Mouse (Mus musculus): ENCODE results near the gene Nedd8. TPM values are rescaled to one million over a fixed set of nuclear protein-coding genes. Genes with fewer than 3 reads are reported as not detected.

The Nedd8 gene
- polyA plus RNA-seq, 1 experiment from 2014 or later: 534 TPM

- Histone ChIP-seq H3K4me2 (ENCODE audit: low read depth, low read length) (peak overlapping the region; percentile 82), H3K4me3 (ENCODE audit: low read depth, low read length) (peak overlapping the region; percentile 81), H3K36me3 (ENCODE audit: control insufficient read depth, insufficient read depth, low read length) (peaks cover 36% of the 10 kb centered on the region), H3K27ac (replicated peaks; ENCODE audit: low read depth, low read length) (peak overlapping the region; percentile 92), H3K9me3 (ENCODE audit: control insufficient read depth, low read length) (no peaks in the 10 kb centered on the region), H3K27me3 (replicated peaks; ENCODE audit: control insufficient read depth, insufficient read depth, low read length) (no peaks in the 10 kb centered on the region), H3K4me1 (ENCODE audit: control insufficient read depth, insufficient read depth, low read length) (no peaks in the 10 kb centered on the region), H3K9ac (ENCODE audit: low read depth, low read length) (peak overlapping the region; percentile 84)
- peak; percentile 19 for ATAC-seq (ENCODE audit: low read depth)
- no peak for DNase-seq (ENCODE audit: low spot score)
- 12% methylated on average over 3 of the region's 3 CpGs for WGBS
These were observed 10.2 kb upstream of the Nedd8 start for GRCm38 (mm10) chr14:55682118-55682493.

GRCm38 (mm10) chr14:55681160-55682117, 9.5 kb upstream of the Nedd8 start, which contains the start of gene Tinf2:
Gene Tinf2 (minus strand): TSS chr14:55681820.
- Histone ChIP-seq H3K4me1 (ENCODE audit: control insufficient read depth, insufficient read depth, low read length) (no peaks in the 10 kb centered on the region), H3K4me3 (ENCODE audit: low read depth, low read length) (peak within 1 kb of the TSS; percentile 81), H3K4me2 (ENCODE audit: low read depth, low read length) (peak within 1 kb of the TSS; percentile 82), H3K27ac (replicated peaks; ENCODE audit: low read depth, low read length) (peak within 1 kb of the TSS; percentile 92), H3K36me3 (ENCODE audit: control insufficient read depth, insufficient read depth, low read length) (peaks cover 43% of the 10 kb centered on the region), H3K27me3 (replicated peaks; ENCODE audit: control insufficient read depth, insufficient read depth, low read length) (no peaks in the 10 kb centered on the region), H3K9me3 (ENCODE audit: control insufficient read depth, low read length) (no peaks in the 10 kb centered on the region), H3K9ac (ENCODE audit: low read depth, low read length) (peak within 1 kb of the TSS; percentile 84)
- DNase-seq (ENCODE audit: low spot score) (peak; percentile 97), ATAC-seq (ENCODE audit: low read depth) (peak; percentile 97)
- under 1% methylated on average over 63 of the region's 66 CpGs for WGBS

- no peak for DNase-seq (ENCODE audit: low spot score)
These were observed 5.7 kb upstream of the Nedd8 start for GRCm38 (mm10) chr14:55677615-55678014.

GRCm38 (mm10) chr14:55672741-55673060, 777 bp upstream of the Nedd8 start:
- no peaks in the 10 kb centered on the region for H3K27me3 ChIP-seq (replicated peaks; ENCODE audit: control insufficient read depth, insufficient read depth, low read length)
- peak overlapping the region; percentile 80 for H3K9ac ChIP-seq (ENCODE audit: low read depth, low read length)
- peak overlapping the region; percentile 64 for H3K4me3 ChIP-seq (ENCODE audit: low read depth, low read length)
- peak overlapping the region; percentile 95 for H3K4me2 ChIP-seq (ENCODE audit: low read depth, low read length)
- H3K9me3 ChIP-seq (ENCODE audit: control insufficient read depth, low read length): no peaks in the 10 kb centered on the region
- no peak overlapping the region for H3K27ac ChIP-seq (replicated peaks; ENCODE audit: low read depth, low read length)
- H3K36me3 ChIP-seq (ENCODE audit: control insufficient read depth, insufficient read depth, low read length): peaks cover 42% of the 10 kb centered on the region
- DNase-seq (ENCODE audit: low spot score): no peak
- ATAC-seq (ENCODE audit: low read depth): no peak
- 71% methylated on average over 7 of the region's 7 CpGs for WGBS
- H3K4me1 ChIP-seq (ENCODE audit: control insufficient read depth, insufficient read depth, low read length): peaks cover 14% of the 10 kb centered on the region

More at GRCm38 (mm10) chr14:55677615-55678014, 5.7 kb upstream of the Nedd8 start:
- no peaks in the 10 kb centered on the region for H3K27me3 ChIP-seq (replicated peaks; ENCODE audit: control insufficient read depth, insufficient read depth, low read length)
- no peak overlapping the region for H3K4me3 ChIP-seq (ENCODE audit: low read depth, low read length)
- H3K36me3 ChIP-seq (ENCODE audit: control insufficient read depth, insufficient read depth, low read length): peaks cover 60% of the 10 kb centered on the region
- 90% methylated on average over 4 of the region's 4 CpGs for WGBS
- no peak overlapping the region for H3K4me2 ChIP-seq (ENCODE audit: low read depth, low read length)
- no peaks in the 10 kb centered on the region for H3K9me3 ChIP-seq (ENCODE audit: control insufficient read depth, low read length)
- H3K4me1 ChIP-seq (ENCODE audit: control insufficient read depth, insufficient read depth, low read length): peaks cover 4% of the 10 kb centered on the region
- no peak for ATAC-seq (ENCODE audit: low read depth)
- H3K27ac ChIP-seq (replicated peaks; ENCODE audit: low read depth, low read length): no peak overlapping the region
- no peak overlapping the region for H3K9ac ChIP-seq (ENCODE audit: low read depth, low read length)

- Histone ChIP-seq H3K27ac (replicated peaks; ENCODE audit: low read depth, low read length) (peak overlapping the region; percentile 86), H3K9me3 (ENCODE audit: control insufficient read depth, low read length) (no peaks in the 10 kb centered on the region), H3K4me3 (ENCODE audit: low read depth, low read length) (peak overlapping the region; percentile 64), H3K4me1 (ENCODE audit: control insufficient read depth, insufficient read depth, low read length) (peaks cover 14% of the 10 kb centered on the region), H3K27me3 (replicated peaks; ENCODE audit: control insufficient read depth, insufficient read depth, low read length) (no peaks in the 10 kb centered on the region), H3K9ac (ENCODE audit: low read depth, low read length) (peak overlapping the region; percentile 80), H3K36me3 (ENCODE audit: control insufficient read depth, insufficient read depth, low read length) (peaks cover 34% of the 10 kb centered on the region), H3K4me2 (ENCODE audit: low read depth, low read length) (peak overlapping the region; percentile 95)
- 0% methylated on average over 9 of the region's 12 CpGs for WGBS
- DNase-seq (ENCODE audit: low spot score): no peak
- peak; percentile 65 for ATAC-seq (ENCODE audit: low read depth)
These were observed 465 bp downstream of the Nedd8 start for GRCm38 (mm10) chr14:55671486-55671832.

- Histone ChIP-seq H3K9ac (ENCODE audit: low read depth, low read length) (peak overlapping the region; percentile 82), H3K4me1 (ENCODE audit: control insufficient read depth, insufficient read depth, low read length) (peaks cover 13% of the 10 kb centered on the region; the same call in 1 of the 2 replicates), H3K27me3 (replicated peaks; ENCODE audit: control insufficient read depth, insufficient read depth, low read length) (no peaks in the 10 kb centered on the region), H3K4me3 (ENCODE audit: low read depth, low read length) (peak overlapping the region; percentile 78), H3K36me3 (ENCODE audit: control insufficient read depth, insufficient read depth, low read length) (peaks cover 37% of the 10 kb centered on the region), H3K4me2 (ENCODE audit: low read depth, low read length) (peak overlapping the region; percentile 65), H3K27ac (replicated peaks; ENCODE audit: low read depth, low read length) (peak overlapping the region; percentile 59), H3K9me3 (ENCODE audit: control insufficient read depth, low read length) (no peaks in the 10 kb centered on the region)
- ATAC-seq (ENCODE audit: low read depth) (peak; percentile 35), DNase-seq (ENCODE audit: low spot score) (no peak)
- WGBS: 31% methylated on average over 2 of the region's 2 CpGs
These were observed 11.3 kb downstream of the Nedd8 start for GRCm38 (mm10) chr14:55660636-55661035.

- WGBS: under 1% methylated on average over 37 of the region's 39 CpGs
- Histone ChIP-seq H3K27ac (replicated peaks; ENCODE audit: low read depth, low read length) (peak within 1 kb of the TSS; percentile 84), H3K36me3 (ENCODE audit: control insufficient read depth, insufficient read depth, low read length) (peaks cover 37% of the 10 kb centered on the region)
These were observed 11.9 kb downstream of the Nedd8 start, which contains the start of gene Mdp1 for GRCm38 (mm10) chr14:55659960-55660573. Gene Mdp1 (minus strand): TSS chr14:55660508.

GRCm38 (mm10) chr14:55658011-55658410, 13.9 kb downstream of the Nedd8 start:
- no peak overlapping the region for H3K9ac ChIP-seq (ENCODE audit: low read depth, low read length)
- no peak overlapping the region for H3K4me2 ChIP-seq (ENCODE audit: low read depth, low read length)
- H3K4me3 ChIP-seq (ENCODE audit: low read depth, low read length): no peak overlapping the region
- no peaks in the 10 kb centered on the region for H3K9me3 ChIP-seq (ENCODE audit: control insufficient read depth, low read length)
- no peaks in the 10 kb centered on the region for H3K27me3 ChIP-seq (replicated peaks; ENCODE audit: control insufficient read depth, insufficient read depth, low read length)
- ATAC-seq (ENCODE audit: low read depth) (no peak), DNase-seq (ENCODE audit: low spot score) (no peak)
- peaks cover 27% of the 10 kb centered on the region for H3K36me3 ChIP-seq (ENCODE audit: control insufficient read depth, insufficient read depth, low read length)
- WGBS: 94% methylated on average over 5 of the region's 5 CpGs
- H3K27ac ChIP-seq (replicated peaks; ENCODE audit: low read depth, low read length): no peak overlapping the region
- H3K4me1 ChIP-seq (ENCODE audit: control insufficient read depth, insufficient read depth, low read length): peaks cover 13% of the 10 kb centered on the region; the same call in 1 of the 2 replicates

More at GRCm38 (mm10) chr14:55659960-55660573, 11.9 kb downstream of the Nedd8 start, which contains the start of gene Mdp1:
- peak; percentile 97 for ATAC-seq (ENCODE audit: low read depth)
- DNase-seq (ENCODE audit: low spot score): peak; percentile 95
- peaks cover 13% of the 10 kb centered on the region; the same call in 1 of the 2 replicates for H3K4me1 ChIP-seq (ENCODE audit: control insufficient read depth, insufficient read depth, low read length)
- no peaks in the 10 kb centered on the region for H3K9me3 ChIP-seq (ENCODE audit: control insufficient read depth, low read length)
- H3K4me3 ChIP-seq (ENCODE audit: low read depth, low read length): peak within 1 kb of the TSS; percentile 78
- no peaks in the 10 kb centered on the region for H3K27me3 ChIP-seq (replicated peaks; ENCODE audit: control insufficient read depth, insufficient read depth, low read length)
- peak within 1 kb of the TSS; percentile 65 for H3K4me2 ChIP-seq (ENCODE audit: low read depth, low read length)
- H3K9ac ChIP-seq (ENCODE audit: low read depth, low read length): peak within 1 kb of the TSS; percentile 82
